Mouse (Mus musculus) erythroblast, embryonic 14.5 days (primary cell): ENCODE results near the gene Tldc2. TPM values are rescaled to one million over a fixed set of nuclear protein-coding genes. Genes with fewer than 3 reads are reported as not detected.

ENCODE experiments used
- H3K27me3 ChIP-seq: 2 replicates; pipeline ENCODE4 v1.6.1; 2012; ENCODE audit warnings: inconsistent platforms; ENCODE audit not compliant: control insufficient read depth
- H3K36me3 ChIP-seq: 2 replicates; pipeline ENCODE4 v1.6.1; 2012; ENCODE audit warnings: mild to moderate bottlenecking, inconsistent platforms; ENCODE audit not compliant: control insufficient read depth
- H3K4me1 ChIP-seq: 2 replicates; pipeline ENCODE4 v1.6.1; 2012; ENCODE audit warnings: inconsistent platforms; ENCODE audit not compliant: control insufficient read depth
- H3K4me3 ChIP-seq: replicated peaks from 2 replicates; pipeline ENCODE3; 2012; ENCODE audit warnings: moderate library complexity, mild to moderate bottlenecking, inconsistent platforms
- H3K9me3 ChIP-seq: 2 replicates; pipeline ENCODE4 v1.6.1; 2012; ENCODE audit warnings: low read length, inconsistent platforms, mixed read lengths; ENCODE audit not compliant: control insufficient read depth
- GATA1 ChIP-seq: IDR thresholded peaks from 2 replicates; pipeline ENCODE4 v1.6.1; 2012; ENCODE audit warnings: low read length, inconsistent platforms, mixed read lengths
- TAL1 ChIP-seq: IDR thresholded peaks from 3 replicates; pipeline ENCODE4 v1.6.1; 2012; ENCODE audit warnings: low read length, inconsistent platforms, mixed read lengths
- polyA plus RNA-seq: library from polyadenylated mRNA; stranded (reverse); fragments of >175 nt; gene quantifications from 2 replicates; pipeline ENCODE4 v1.2.3, GENCODE M21; 2012

Tldc2 gene
- polyA plus RNA-seq, 1 experiment = not detected

DNA sequence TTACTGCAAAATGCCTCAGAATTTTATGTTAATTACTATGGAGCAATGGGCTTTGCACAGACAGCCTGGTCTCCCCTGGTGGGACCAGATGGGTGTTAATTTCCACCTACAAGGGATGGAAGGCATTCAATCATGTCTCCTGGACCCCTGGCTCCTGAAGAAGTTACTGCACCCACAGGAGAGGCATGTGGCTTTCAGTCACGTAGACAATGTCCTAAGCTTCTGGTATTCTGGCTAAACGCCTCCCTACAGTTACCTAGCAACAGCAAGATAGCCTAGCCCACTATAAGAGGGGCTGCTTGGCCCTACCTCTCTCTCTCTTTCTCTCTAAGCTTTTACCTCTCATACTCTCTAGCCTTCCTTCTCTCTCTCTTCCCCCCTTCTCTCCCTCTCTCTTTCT, 15.4 kb downstream of the Tldc2 start:
- Histone ChIP-seq H3K4me3 (no peak overlapping the region), H3K4me1 (no peaks in the 10 kb centered on the region), H3K27me3 (no peaks in the 10 kb centered on the region), H3K36me3 (peaks cover 72% of the 10 kb centered on the region), H3K9me3 (no peaks in the 10 kb centered on the region)
- TF ChIP-seq TAL1 (no peak), GATA1 (no peak)

- Histone ChIP-seq H3K9me3 (no peaks in the 10 kb centered on the region), H3K27me3 (no peaks in the 10 kb centered on the region), H3K4me3 (no peak overlapping the region), H3K36me3 (peaks cover 75% of the 10 kb centered on the region), H3K4me1 (no peaks in the 10 kb centered on the region)
- TF ChIP-seq GATA1 = no peak
- no peak for TF ChIP-seq TAL1
These were observed 17.6 kb downstream of the Tldc2 start for GRCm38 (mm10) chr2:157104454-157104853.

GRCm38 (mm10) chr2:157108236-157108635, 21.4 kb downstream of the Tldc2 start:
- Histone ChIP-seq H3K27me3 (no peaks in the 10 kb centered on the region), H3K4me3 (no peak overlapping the region), H3K9me3 (no peaks in the 10 kb centered on the region), H3K36me3 (peaks cover 77% of the 10 kb centered on the region), H3K4me1 (no peaks in the 10 kb centered on the region)
- no peak for TF ChIP-seq GATA1
- no peak for TF ChIP-seq TAL1

- H3K36me3 ChIP-seq = peaks cover 74% of the 10 kb centered on the region
These were observed 30.1 kb downstream of the Tldc2 start for GRCm38 (mm10) chr2:157116964-157117363.

DNA sequence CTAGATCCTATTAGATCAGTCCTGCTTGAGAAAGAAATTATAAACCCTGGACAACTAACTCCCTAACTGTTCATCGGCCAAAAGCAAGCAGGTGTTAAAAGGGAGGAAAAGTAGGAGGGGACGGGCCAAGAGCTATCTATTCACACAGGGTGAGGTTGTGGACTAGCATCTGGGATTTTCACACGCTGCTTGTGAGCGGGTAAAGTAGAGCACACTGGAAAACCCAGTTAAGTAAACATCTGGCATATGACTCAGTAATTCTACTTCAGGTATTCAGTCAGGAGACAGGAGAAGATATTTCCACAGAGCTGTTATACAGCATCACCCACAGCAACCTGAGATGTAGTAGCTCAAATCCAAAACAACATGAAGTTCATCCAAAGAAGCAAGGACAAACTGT, 31.7 kb downstream of the Tldc2 start:
- TF ChIP-seq GATA1 (no peak), TAL1 (no peak)
- H3K27me3 ChIP-seq = no peaks in the 10 kb centered on the region
- H3K4me3 ChIP-seq = no peak overlapping the region
- H3K9me3 ChIP-seq = no peaks in the 10 kb centered on the region
- no peaks in the 10 kb centered on the region for H3K4me1 ChIP-seq
- peaks cover 72% of the 10 kb centered on the region for H3K36me3 ChIP-seq

More at GRCm38 (mm10) chr2:157116964-157117363, 30.1 kb downstream of the Tldc2 start:
- no peaks in the 10 kb centered on the region for H3K4me1 ChIP-seq
- no peaks in the 10 kb centered on the region for H3K9me3 ChIP-seq
- H3K4me3 ChIP-seq = no peak overlapping the region
- H3K27me3 ChIP-seq = no peaks in the 10 kb centered on the region
- TF ChIP-seq GATA1 = no peak
- no peak for TF ChIP-seq TAL1

DNA sequence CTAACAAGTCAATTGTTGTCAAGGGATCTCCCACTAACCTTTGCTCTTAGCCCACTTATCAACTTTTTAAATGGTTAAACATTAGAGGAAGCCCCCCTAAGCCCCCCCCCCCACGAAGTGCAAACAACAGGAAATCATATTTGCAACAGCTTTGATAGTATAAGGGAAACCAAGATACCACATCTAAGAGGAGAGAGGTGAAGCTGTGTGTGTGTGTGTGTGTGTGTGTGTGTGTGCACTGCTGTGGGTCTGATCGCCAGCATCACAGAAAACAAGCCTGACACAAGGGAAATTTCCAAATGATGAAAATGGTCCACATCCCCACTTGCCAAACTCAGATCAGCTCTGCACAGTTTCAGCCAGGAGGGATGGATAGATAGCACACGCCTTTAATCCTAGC, 32.2 kb downstream of the Tldc2 start:
- no peak overlapping the region for H3K4me3 ChIP-seq
- H3K27me3 ChIP-seq = no peaks in the 10 kb centered on the region
- H3K9me3 ChIP-seq = no peaks in the 10 kb centered on the region
- H3K36me3 ChIP-seq = peaks cover 67% of the 10 kb centered on the region
- TF ChIP-seq GATA1 (no peak), TAL1 (no peak)
- H3K4me1 ChIP-seq = no peaks in the 10 kb centered on the region

DNA sequence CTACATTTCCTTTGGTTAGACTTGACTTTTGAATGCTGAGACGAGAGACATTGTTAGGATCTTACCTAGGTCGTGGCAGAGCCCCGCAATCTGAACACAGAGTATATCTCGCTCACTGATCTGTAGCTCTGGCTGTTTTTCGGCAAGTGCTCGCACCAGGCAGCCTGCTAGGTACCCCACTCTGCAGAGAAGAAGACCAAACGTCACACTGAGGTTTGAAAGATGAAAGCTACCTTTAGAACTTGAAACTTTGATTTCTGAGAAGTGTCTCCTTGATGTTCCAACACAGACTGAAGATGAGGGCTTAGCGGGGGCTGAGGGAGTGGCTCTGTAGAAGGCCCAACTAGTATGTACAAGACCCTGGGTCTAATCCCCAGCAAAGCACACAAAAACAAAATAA, 34.9 kb downstream of the Tldc2 start:
- no peaks in the 10 kb centered on the region for H3K27me3 ChIP-seq
- no peaks in the 10 kb centered on the region for H3K4me1 ChIP-seq
- H3K36me3 ChIP-seq = peaks cover 72% of the 10 kb centered on the region
- no peak overlapping the region for H3K4me3 ChIP-seq
- TF ChIP-seq GATA1 = no peak
- no peaks in the 10 kb centered on the region for H3K9me3 ChIP-seq

GRCm38 (mm10) chr2:157125246-157125645, 38.4 kb downstream of the Tldc2 start:
- Histone ChIP-seq H3K36me3 (peaks cover 77% of the 10 kb centered on the region), H3K27me3 (no peaks in the 10 kb centered on the region), H3K9me3 (no peaks in the 10 kb centered on the region), H3K4me3 (no peak overlapping the region), H3K4me1 (peaks cover 2% of the 10 kb centered on the region; the same call in 1 of the 2 replicates)
- no peak for TF ChIP-seq TAL1
- no peak for TF ChIP-seq GATA1

- Histone ChIP-seq H3K9me3 (no peaks in the 10 kb centered on the region), H3K27me3 (no peaks in the 10 kb centered on the region), H3K4me1 (peaks cover 18% of the 10 kb centered on the region), H3K4me3 (no peak overlapping the region), H3K36me3 (peaks cover 58% of the 10 kb centered on the region)
- TF ChIP-seq TAL1 (no peak), GATA1 (no peak)
These were observed 40.5 kb downstream of the Tldc2 start for GRCm38 (mm10) chr2:157127370-157127769.

DNA sequence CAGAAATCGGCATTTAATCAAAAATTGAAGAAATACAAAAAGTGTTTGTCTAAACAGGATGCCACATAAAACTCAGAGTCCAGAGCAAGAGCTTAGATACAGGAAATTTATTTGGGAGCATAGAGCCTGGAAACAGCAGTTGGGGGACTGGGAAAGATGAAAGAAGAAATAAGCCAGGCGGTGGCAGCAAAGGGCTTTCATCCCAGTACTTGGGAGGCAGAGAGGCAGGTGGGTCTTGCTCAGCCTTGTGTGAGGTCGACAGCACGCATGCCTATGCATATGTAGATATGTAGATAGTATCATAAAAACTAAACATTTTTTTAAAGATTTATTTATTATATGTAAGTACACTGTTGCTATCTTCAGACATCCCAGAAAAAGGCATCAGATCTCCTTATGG, 41.2 kb downstream of the Tldc2 start:
- Histone ChIP-seq H3K27me3 (no peaks in the 10 kb centered on the region), H3K4me1 (peaks cover 23% of the 10 kb centered on the region), H3K4me3 (no peak overlapping the region), H3K36me3 (peaks cover 55% of the 10 kb centered on the region), H3K9me3 (no peaks in the 10 kb centered on the region)
- no peak for TF ChIP-seq TAL1
- TF ChIP-seq GATA1 = no peak
